ENCODE assay signal across 8 mouse cellular contexts in the genomic region with DNA sequence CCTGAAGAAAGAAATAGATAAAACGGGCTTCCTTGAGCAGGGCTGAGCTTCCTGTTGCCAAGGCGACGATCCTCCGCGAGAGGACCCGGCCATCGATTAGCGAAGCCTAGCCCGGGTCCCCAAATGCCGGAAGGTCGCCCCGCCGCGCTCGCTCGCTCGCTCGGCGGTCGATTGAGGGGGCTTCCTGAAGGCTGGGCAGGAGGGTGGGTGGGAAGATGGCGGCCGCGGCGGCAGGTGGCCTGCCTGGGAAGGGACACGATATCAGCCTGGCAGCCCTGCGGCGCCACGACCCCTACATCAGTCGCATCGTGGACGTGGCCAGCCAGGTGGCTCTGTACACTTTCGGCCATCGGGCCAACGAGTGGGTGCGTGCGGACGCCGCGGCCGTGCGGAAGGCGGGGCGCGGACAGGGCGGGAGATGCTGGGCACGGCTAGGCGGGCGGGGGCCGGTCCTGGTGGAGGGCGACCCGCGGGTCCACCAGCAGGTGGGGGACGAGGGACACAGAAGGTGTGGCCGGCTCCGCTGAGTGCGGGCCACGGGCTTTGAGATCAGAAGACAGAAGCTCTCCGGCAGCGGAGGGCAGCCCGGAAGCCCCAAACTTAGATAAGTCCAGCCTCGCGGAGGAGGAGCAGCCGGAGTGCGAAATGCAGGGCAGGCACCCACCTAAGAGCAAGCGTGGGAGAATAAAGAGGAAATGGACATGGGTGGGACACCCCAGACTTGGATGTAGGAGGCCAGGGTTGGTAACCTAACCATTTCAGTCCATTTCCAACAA. TPM values are rescaled to one million over a fixed set of nuclear protein-coding genes. Genes with fewer than 3 reads are reported as not detected.
A peak's percentile ranks its signal among the peaks of the same experiment; 100 is the strongest.
DNase-seq lines count a peak whose midpoint lies in the region; ATAC-seq lines count a peak whose summit lies in the region.

A gene (plus strand): TSS at position 176 of the 776 bp plus-strand sequence.

- peak within 1 kb of the TSS; percentile 83 for H3K9ac ChIP-seq in heart, embryonic 13.5 days
- peak within 1 kb of the TSS; percentile 83 for H3K9ac ChIP-seq in liver, embryonic 12.5 days
- peak within 1 kb of the TSS; percentile 65 for H3K9ac ChIP-seq in stomach, embryonic 15.5 days

- WGBS in heart, embryonic 13.5 days, result 1% methylated on average over 62 of the region's 65 CpGs
- WGBS in liver, embryonic 12.5 days (ENCODE audit: insufficient replicate concordance), result 1% methylated on average over 65 of the region's 65 CpGs
- 0% methylated on average over 65 of the region's 65 CpGs for WGBS in stomach, embryonic 15.5 days

- H3K9me3 ChIP-seq in heart, embryonic 13.5 days, result no peaks in the 10 kb centered on the region
- H3K9me3 ChIP-seq in liver, embryonic 12.5 days (replicated peaks), result no peaks in the 10 kb centered on the region
- no peaks in the 10 kb centered on the region for H3K9me3 ChIP-seq in stomach, embryonic 15.5 days

- H3K36me3 ChIP-seq in heart, embryonic 13.5 days, result peaks cover 10% of the 10 kb centered on the region
- no peaks in the 10 kb centered on the region for H3K36me3 ChIP-seq in liver, embryonic 12.5 days
- H3K36me3 ChIP-seq in stomach, embryonic 15.5 days, result no peaks in the 10 kb centered on the region

- peak; percentile 80 for ATAC-seq in erythroid progenitor cell, adult 5-6 weeks (replicated peaks; ENCODE audit: low FRiP score, poor library complexity, severe bottlenecking)
- ATAC-seq in heart, embryonic 13.5 days (ENCODE audit: extremely low read depth, insufficient number of reproducible peaks, low FRiP score, low TSS enrichment), result peak; percentile 88
- ATAC-seq in liver, embryonic 12.5 days, result peak; percentile 95
- peak; percentile 95 for ATAC-seq in stomach, embryonic 15.5 days (ENCODE audit: insufficient read depth, low FRiP score, low read depth)

- H3K4me3 ChIP-seq in heart, embryonic 13.5 days, result peak within 1 kb of the TSS; percentile 70
- peak within 1 kb of the TSS; percentile 85 for H3K4me3 ChIP-seq in liver, embryonic 12.5 days
- peak within 1 kb of the TSS; percentile 87 for H3K4me3 ChIP-seq in stomach, embryonic 15.5 days (replicated peaks)

- peak; percentile 94 for DNase-seq in CD4-positive helper T cell, adult 2 months (ENCODE audit: low read depth, low spot score)
- peak; percentile 85 for DNase-seq in brain, embryonic 18.5 days (ENCODE audit: low read depth, low spot score)
- peak; percentile 95 for DNase-seq in kidney, postnatal 10 days
- peak; percentile 86 to 90 for DNase-seq in natural killer cell, adult 2 months (ENCODE audit: low spot score in 2 of 2)

- H3K4me1 ChIP-seq in heart, embryonic 13.5 days, result peaks cover 85% of the 10 kb centered on the region
- H3K4me1 ChIP-seq in liver, embryonic 12.5 days, result peaks cover 19% of the 10 kb centered on the region
- no peaks in the 10 kb centered on the region for H3K4me1 ChIP-seq in stomach, embryonic 15.5 days

- peak within 1 kb of the TSS; percentile 86 for H3K27ac ChIP-seq in heart, embryonic 13.5 days (replicated peaks)
- peak within 1 kb of the TSS; percentile 87 for H3K27ac ChIP-seq in liver, embryonic 12.5 days
- peak within 1 kb of the TSS; percentile 91 for H3K27ac ChIP-seq in stomach, embryonic 15.5 days

- no peaks in the 10 kb centered on the region for H3K27me3 ChIP-seq in heart, embryonic 13.5 days (replicated peaks)
- no peaks in the 10 kb centered on the region for H3K27me3 ChIP-seq in liver, embryonic 12.5 days (replicated peaks)
- no peaks in the 10 kb centered on the region for H3K27me3 ChIP-seq in stomach, embryonic 15.5 days (replicated peaks)

- peak within 1 kb of the TSS; percentile 74 for H3K4me2 ChIP-seq in heart, embryonic 13.5 days
- H3K4me2 ChIP-seq in liver, embryonic 12.5 days, result peak within 1 kb of the TSS; percentile 73
- H3K4me2 ChIP-seq in stomach, embryonic 15.5 days, result peak within 1 kb of the TSS; percentile 75

RNA-seq across cellular contexts. Expression of the gene that starts here (rescaled TPM):
- 4.2 and 6.5 TPM in 2 replicates for total RNA-seq in erythroid progenitor cell, adult 5-6 weeks (2015; ENCODE audit: low replicate concordance)
- total RNA-seq in erythroid progenitor cell, adult 5-6 weeks (2017; ENCODE audit: low replicate concordance), result 2.6 and 4.0 TPM in 2 replicates
- polyA plus RNA-seq in heart, embryonic 13.5 days (2015; fragmentation: Nextera tagmentation; extraction: Ambion mirVana), result 6.0 and 6.3 TPM in 2 replicates
- 4.2 and 4.8 TPM in 2 replicates for polyA plus RNA-seq in liver, embryonic 12.5 days (2016; fragmentation: Nextera tagmentation; extraction: Ambion mirVana)
- 7.4 and 7.6 TPM in 2 replicates for polyA plus RNA-seq in stomach, embryonic 15.5 days (2015; fragmentation: Nextera tagmentation; extraction: Ambion mirVana)

Comparison
In these comparisons a context has a peak if more than half of its experiments do, and no peak if none do; other contexts are left out.
1. Peak in every context shown above with its lines: DNase-seq, ATAC-seq, H3K4me3 ChIP-seq and H3K27ac ChIP-seq.